Mouse (Mus musculus) liver, embryonic 12.5 days (tissue): ENCODE data around the gene Rgl1. TPM values are rescaled to one million over a fixed set of nuclear protein-coding genes. Genes with fewer than 3 reads are reported as not detected.

Experiments used
- ATAC-seq: fragments of 200-750 bp; cut with Nextera tagmentation; 2 replicates; pipeline ENCODE4 v1.8.0; 2017; ENCODE audit warnings: moderate number of reproducible peaks, mild to moderate bottlenecking, moderate library complexity
- H3K27ac ChIP-seq: fragments of 300-500 bp; sonication (generic); 2 replicates; pipeline ENCODE4 v1.5.1; 2016; ENCODE audit warnings: mild to moderate bottlenecking
- H3K27me3 ChIP-seq: fragments of 300-500 bp; sonication (generic); replicated peaks from 2 replicates; pipeline ENCODE4 v1.6.1; 2016; ENCODE audit warnings: mild to moderate bottlenecking, moderate library complexity
- H3K36me3 ChIP-seq: fragments of 300-500 bp; sonication (generic); 2 replicates; pipeline ENCODE4 v1.6.1; 2016; ENCODE audit warnings: mild to moderate bottlenecking, moderate library complexity
- H3K4me1 ChIP-seq: fragments of 300-500 bp; sonication (generic); 2 replicates; pipeline ENCODE4 v1.6.1; 2016
- H3K4me2 ChIP-seq: fragments of 300-500 bp; sonication (generic); 2 replicates; pipeline ENCODE4 v1.6.1; 2016; ENCODE audit warnings: mild to moderate bottlenecking, moderate library complexity
- H3K4me3 ChIP-seq: fragments of 300-500 bp; sonication (generic); 2 replicates; pipeline ENCODE4 v1.5.1; 2016; ENCODE audit warnings: mild to moderate bottlenecking, moderate library complexity
- H3K9ac ChIP-seq: fragments of 300-500 bp; sonication (generic); 2 replicates; pipeline ENCODE4 v1.6.1; 2016; ENCODE audit warnings: mild to moderate bottlenecking, moderate library complexity
- H3K9me3 ChIP-seq: fragments of 300-500 bp; sonication (generic); replicated peaks from 2 replicates; pipeline ENCODE4 v1.6.1; 2016; ENCODE audit warnings: mild to moderate bottlenecking, moderate library complexity
- WGBS: fragments of 180-500 bp; shearing (Covaris S2); methylation state at CpG from one replicate; pipeline ENCODE4 v1.1.7; 2016; ENCODE audit not compliant: insufficient replicate concordance; 5-methylcytosine and 5-hydroxymethylcytosine counted together
- polyA plus RNA-seq: library from polyadenylated mRNA; unstranded; fragments of >200 nt; fragmentation: Nextera tagmentation; extraction: Ambion mirVana; gene quantifications from 2 replicates; pipeline ENCODE4 v1.2.1, GENCODE M21; 2016

Gene Rgl1
- polyA plus RNA-seq, 1 experiment from 2014 or later = 12.5 TPM

DNA sequence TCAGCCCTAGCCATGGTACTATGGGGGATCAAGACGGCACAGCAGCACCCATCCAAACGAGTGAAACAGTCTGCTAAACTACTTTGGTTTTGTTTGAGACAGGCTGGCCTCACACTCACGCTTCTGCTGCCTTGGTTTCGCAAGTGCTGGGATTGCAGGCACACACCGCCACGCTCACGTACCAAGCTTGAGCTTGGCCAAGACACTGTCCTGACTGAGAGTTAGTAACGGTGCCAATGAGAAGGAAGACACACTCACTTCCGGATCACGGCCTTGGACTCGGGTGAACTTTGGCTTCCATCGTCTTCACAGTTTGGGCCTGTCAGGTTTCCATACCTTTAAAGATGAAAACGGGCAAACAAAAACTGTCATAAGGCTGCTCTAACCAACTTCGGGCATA, 194.8 kb downstream of the Rgl1 start:
- Histone ChIP-seq H3K9me3 (no peaks in the 10 kb centered on the region), H3K36me3 (0 out of 2 replicates have a peak, but pooled peaks cover 11% of the 10 kb centered on the region), H3K27me3 (no peaks in the 10 kb centered on the region), H3K4me3 (no peak overlapping the region), H3K9ac (no peak overlapping the region), H3K27ac (no peak overlapping the region), H3K4me2 (no peak overlapping the region), H3K4me1 (peaks cover 13% of the 10 kb centered on the region)
- no peak for ATAC-seq
- 71% methylated on average over 14 of the region's 14 CpGs for whole genome bisulfite sequencing

DNA sequence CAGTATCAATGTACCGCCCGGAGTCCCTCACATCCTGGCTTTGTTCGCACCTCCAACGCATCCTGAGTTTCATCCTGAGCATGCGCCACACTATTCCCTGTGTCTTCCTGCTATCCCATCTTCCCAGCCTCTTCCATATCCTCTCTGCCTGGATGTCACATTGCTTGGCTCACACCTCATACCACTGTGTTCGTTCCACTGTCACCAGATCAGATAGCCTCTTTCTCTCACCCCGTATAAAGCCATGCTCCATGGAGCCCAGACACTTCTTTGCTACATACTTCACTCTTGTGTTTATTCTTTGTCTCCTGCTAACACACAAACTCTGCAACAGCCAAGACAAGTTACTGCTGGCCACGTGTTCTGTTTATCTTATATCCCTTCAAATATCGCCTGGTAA, 195.5 kb downstream of the Rgl1 start:
- no peak overlapping the region for H3K4me2 ChIP-seq
- no peaks in the 10 kb centered on the region for H3K27me3 ChIP-seq
- H3K9ac ChIP-seq = no peak overlapping the region
- H3K4me1 ChIP-seq = peaks cover 13% of the 10 kb centered on the region
- H3K4me3 ChIP-seq = no peak overlapping the region
- 0 out of 2 replicates have a peak, but pooled peaks cover 11% of the 10 kb centered on the region for H3K36me3 ChIP-seq
- H3K27ac ChIP-seq = no peak overlapping the region
- no peak for ATAC-seq
- WGBS = 78% methylated on average over 9 of the region's 9 CpGs
- no peaks in the 10 kb centered on the region for H3K9me3 ChIP-seq

DNA sequence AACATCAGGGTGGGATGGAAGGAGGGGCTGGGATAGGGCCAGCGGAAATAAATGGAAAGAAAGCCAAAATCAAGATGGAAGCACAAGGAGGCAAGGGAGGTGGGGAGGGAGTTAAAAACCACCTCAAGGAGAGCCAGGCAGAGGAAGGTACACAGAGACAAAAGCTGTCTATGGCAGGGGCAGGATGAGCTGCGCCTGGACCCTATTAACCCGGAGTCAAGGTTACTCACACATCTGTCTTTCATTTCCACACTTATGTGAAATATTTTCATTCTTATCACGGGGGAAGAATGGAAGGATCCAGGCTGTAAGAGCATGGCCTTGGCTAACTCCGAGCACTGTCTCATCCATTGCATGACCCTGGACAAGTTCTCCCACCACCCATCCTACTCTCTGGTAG, 202.9 kb downstream of the Rgl1 start:
- 58% methylated on average over 5 of the region's 5 CpGs for WGBS
- Histone ChIP-seq H3K4me2 (no peak overlapping the region), H3K9me3 (no peaks in the 10 kb centered on the region), H3K36me3 (no peaks in the 10 kb centered on the region), H3K27me3 (no peaks in the 10 kb centered on the region), H3K4me3 (no peak overlapping the region), H3K9ac (no peak overlapping the region), H3K27ac (no peak overlapping the region), H3K4me1 (0 out of 2 replicates have a peak, but pooled peaks cover 5% of the 10 kb centered on the region)
- no peak for ATAC-seq

DNA sequence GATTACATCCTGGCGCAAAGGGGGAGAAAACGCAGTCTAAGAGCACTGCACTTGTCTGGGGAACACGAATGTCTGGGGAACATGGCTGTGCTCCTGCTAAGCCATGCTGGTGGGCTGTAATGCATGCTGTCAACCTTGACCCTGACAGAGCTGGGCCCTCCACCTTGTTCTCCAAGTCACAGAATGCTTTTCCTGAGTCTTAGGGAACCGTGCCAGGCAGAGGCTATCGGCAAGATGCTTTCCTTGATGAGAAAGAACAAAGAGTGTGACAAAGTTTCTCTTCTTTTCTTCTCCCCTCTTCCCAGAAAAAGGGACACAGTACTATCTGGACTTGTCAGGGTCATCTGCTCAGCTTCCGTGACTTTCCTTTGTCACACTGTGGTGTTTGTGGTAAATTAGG, 203.3 kb downstream of the Rgl1 start:
- no peaks in the 10 kb centered on the region for H3K9me3 ChIP-seq
- H3K27me3 ChIP-seq = no peaks in the 10 kb centered on the region
- WGBS = 78% methylated on average over 6 of the region's 6 CpGs
- no peak overlapping the region for H3K9ac ChIP-seq
- no peaks in the 10 kb centered on the region for H3K36me3 ChIP-seq
- no peak overlapping the region for H3K4me2 ChIP-seq
- H3K4me1 ChIP-seq = 0 out of 2 replicates have a peak, but pooled peaks cover 5% of the 10 kb centered on the region
- H3K27ac ChIP-seq = no peak overlapping the region
- ATAC-seq = no peak
- H3K4me3 ChIP-seq = no peak overlapping the region

DNA sequence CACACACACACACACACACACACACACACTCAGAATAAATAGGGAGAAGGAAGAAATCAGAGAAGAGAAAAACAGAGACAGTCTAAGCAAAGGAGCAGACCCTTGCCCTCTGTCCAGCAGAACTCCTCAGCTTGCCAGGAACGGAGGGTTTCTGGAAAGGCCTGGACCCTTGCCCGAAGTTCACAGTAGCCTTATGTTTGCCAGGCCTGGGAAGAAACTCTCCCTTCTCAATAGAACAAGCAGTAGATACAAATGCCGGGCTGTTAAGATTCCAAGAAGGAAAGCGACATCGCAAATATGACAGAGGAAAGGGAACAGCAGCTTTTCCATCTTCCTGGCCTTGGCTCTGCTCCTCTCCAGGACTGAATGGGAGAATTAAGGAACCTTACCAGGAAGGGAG, 205.7 kb downstream of the Rgl1 start:
- Histone ChIP-seq H3K9me3 (no peaks in the 10 kb centered on the region), H3K27ac (no peak overlapping the region), H3K36me3 (peaks cover 3% of the 10 kb centered on the region; the same call in 1 of the 2 replicates), H3K4me2 (no peak overlapping the region), H3K4me1 (0 out of 2 replicates have a peak, but pooled peaks cover 5% of the 10 kb centered on the region), H3K27me3 (no peaks in the 10 kb centered on the region), H3K9ac (no peak overlapping the region), H3K4me3 (no peak overlapping the region)
- no peak for ATAC-seq
- WGBS = 82% methylated on average over 5 of the region's 5 CpGs

DNA sequence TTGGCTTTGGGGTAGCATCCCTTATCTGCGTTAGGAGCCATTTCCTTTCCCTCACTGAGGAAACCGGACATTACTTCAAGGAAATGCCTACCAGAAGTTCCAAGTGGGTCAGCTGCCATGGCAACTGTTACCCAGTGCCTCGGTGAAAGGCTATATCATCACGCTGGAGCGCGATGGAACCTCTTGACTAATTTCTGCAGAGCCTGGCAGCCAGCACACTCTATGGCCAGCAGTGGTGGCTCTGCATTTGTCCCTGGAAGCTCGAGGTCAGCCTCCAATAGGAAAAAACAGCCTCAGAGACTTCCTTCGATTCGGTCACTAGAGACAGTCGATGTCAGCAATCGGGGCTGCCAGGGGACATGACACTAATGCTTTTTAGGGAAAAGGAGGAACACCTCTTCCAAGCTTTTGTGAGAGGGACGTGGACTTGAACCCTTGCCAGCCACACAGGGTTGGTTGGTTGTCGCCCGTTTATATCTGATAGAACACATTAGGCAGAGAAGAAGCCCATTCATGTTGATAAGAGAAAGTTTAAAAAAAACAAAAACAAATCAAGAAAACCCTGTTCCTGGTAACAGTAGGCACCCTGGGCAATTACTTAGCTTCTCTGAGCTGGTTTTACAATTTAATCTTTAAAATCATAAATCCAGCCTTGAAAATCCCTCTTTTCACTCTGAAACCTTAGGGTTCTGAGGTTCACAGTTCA, 209.4 kb downstream of the Rgl1 start:
- Histone ChIP-seq H3K27ac (no peak overlapping the region), H3K4me3 (no peak overlapping the region), H3K9me3 (no peaks in the 10 kb centered on the region), H3K36me3 (peaks cover 25% of the 10 kb centered on the region), H3K4me1 (0 out of 2 replicates have a peak, but pooled peaks cover 5% of the 10 kb centered on the region), H3K9ac (no peak overlapping the region), H3K27me3 (no peaks in the 10 kb centered on the region), H3K4me2 (no peak overlapping the region)
- WGBS = 40% methylated on average over 14 of the region's 14 CpGs
- no peak for ATAC-seq

DNA sequence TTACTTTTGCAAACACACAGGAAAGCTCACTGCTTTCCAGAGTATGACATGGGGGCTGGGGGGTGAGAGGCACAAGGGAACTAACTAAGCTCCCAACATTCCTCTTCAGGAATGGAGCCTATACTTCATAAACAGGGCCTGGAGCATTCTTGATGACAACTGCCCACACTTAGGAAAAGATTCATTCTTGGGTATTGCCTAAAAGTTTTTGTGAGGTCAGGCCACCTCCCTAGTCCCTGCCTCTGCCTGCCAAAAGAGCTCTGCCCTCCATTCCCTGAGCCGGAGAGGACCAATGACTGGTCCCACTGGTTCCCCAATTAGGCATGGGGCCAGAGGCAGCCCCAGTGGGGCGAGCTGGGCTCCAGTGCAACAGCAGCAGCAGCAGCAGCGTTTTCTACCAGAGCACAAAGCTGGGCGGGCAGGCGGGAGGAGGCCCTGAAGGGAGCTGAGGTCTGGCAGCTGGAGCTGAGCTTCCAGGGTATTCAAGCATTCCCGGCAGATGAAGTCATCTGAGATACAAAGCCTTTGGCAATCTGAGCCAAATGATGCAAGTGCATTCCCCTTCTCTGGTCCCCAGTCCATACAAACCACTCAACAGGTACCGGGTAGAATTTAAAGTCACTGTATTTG, 210.1 kb downstream of the Rgl1 start:
- WGBS = 40% methylated on average over 7 of the region's 7 CpGs
- H3K27ac ChIP-seq = no peak overlapping the region
- H3K4me1 ChIP-seq = 0 out of 2 replicates have a peak, but pooled peaks cover 5% of the 10 kb centered on the region
- no peak overlapping the region for H3K4me3 ChIP-seq
- no peak overlapping the region for H3K9ac ChIP-seq
- H3K9me3 ChIP-seq = no peaks in the 10 kb centered on the region
- peaks cover 32% of the 10 kb centered on the region for H3K36me3 ChIP-seq
- ATAC-seq = 0 out of 2 replicates have a peak, but pooled peaks have one; percentile 32
- H3K27me3 ChIP-seq = no peaks in the 10 kb centered on the region
- H3K4me2 ChIP-seq = no peak overlapping the region

DNA sequence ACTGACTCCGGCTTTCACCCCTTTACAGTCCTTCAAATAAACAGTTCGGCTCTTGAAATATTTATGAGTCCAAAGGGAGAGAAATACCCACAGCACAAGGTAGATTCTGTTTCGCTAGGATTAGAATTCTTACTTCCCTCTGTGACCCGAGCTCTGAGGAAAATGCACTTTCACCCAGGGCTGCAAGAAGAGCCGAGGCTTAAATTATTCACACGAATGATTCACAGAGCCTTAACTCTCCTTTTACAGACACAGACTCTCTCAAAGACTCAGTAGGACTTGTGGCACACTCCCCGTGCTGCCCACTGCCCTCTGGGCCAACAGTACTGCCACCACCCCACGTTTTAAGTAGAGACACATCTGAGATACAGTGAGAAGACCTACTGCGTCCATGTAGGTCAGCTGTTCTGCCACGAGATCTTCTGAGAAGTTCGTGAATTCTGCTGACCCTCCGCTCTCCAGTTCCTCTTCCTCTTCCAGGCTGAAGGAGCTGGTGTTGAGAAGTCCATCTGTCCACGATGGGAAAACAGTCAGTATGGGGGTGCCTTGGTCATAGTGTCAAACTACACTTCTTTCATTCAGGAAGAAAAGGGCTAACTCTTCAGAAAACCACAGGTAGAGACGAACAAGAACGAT, 212.1 kb downstream of the Rgl1 start:
- no peak overlapping the region for H3K4me2 ChIP-seq
- H3K9ac ChIP-seq = no peak overlapping the region
- H3K27ac ChIP-seq = no peak overlapping the region
- peaks cover 34% of the 10 kb centered on the region for H3K36me3 ChIP-seq
- no peak for ATAC-seq
- 53% methylated on average over 15 of the region's 15 CpGs for WGBS
- H3K27me3 ChIP-seq = no peaks in the 10 kb centered on the region
- no peak overlapping the region for H3K4me3 ChIP-seq
- H3K9me3 ChIP-seq = no peaks in the 10 kb centered on the region
- no peaks in the 10 kb centered on the region for H3K4me1 ChIP-seq

DNA sequence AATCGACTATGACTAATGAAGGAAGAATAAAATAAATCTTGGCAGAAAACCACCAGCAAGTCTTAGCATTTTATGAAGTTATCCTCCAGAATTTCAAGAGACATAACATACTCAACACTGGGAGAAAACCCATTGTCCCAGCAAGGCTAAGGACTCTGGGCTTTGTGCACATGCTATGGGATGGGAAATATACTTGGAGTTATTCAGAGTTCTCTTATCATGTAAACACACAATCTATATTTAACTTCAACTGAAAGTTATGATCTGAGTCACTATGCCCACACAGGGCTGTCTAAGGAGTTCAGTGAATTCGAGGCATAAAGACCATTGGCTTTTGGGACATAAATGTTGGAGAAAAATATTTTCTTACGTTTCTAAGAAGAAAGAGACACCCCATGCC, 215.2 kb downstream of the Rgl1 start:
- no peak overlapping the region for H3K9ac ChIP-seq
- no peak overlapping the region for H3K4me2 ChIP-seq
- H3K9me3 ChIP-seq = no peaks in the 10 kb centered on the region
- WGBS = 48% methylated on average over 3 of the region's 3 CpGs
- no peaks in the 10 kb centered on the region for H3K4me1 ChIP-seq
- no peak overlapping the region for H3K4me3 ChIP-seq
- H3K27me3 ChIP-seq = no peaks in the 10 kb centered on the region
- H3K27ac ChIP-seq = no peak overlapping the region
- H3K36me3 ChIP-seq = peaks cover 51% of the 10 kb centered on the region
- ATAC-seq = no peak

DNA sequence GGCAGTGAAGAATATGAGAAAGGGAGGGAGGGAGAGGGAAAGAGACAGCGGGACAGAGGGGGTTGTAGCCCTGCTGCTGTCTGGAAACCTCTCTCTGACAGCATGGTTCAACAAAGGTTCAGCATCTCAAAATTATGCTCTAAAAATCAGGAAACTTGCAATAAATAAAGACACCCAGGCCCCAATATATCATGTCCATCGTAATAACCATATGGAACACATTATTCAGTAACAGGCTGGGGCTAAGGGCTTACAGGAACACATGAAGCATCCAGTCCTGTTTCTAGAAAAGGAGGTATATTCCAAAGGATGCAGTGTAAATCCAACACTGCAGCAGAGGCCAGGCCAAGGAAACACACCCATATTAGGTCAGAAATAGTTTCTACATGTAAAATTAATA, 215.6 kb downstream of the Rgl1 start:
- Histone ChIP-seq H3K27ac (no peak overlapping the region), H3K4me1 (no peaks in the 10 kb centered on the region), H3K4me2 (no peak overlapping the region), H3K4me3 (no peak overlapping the region), H3K27me3 (no peaks in the 10 kb centered on the region), H3K36me3 (peaks cover 52% of the 10 kb centered on the region), H3K9me3 (no peaks in the 10 kb centered on the region), H3K9ac (no peak overlapping the region)
- no peak for ATAC-seq
- WGBS = 49% methylated on average over 2 of the region's 2 CpGs

DNA sequence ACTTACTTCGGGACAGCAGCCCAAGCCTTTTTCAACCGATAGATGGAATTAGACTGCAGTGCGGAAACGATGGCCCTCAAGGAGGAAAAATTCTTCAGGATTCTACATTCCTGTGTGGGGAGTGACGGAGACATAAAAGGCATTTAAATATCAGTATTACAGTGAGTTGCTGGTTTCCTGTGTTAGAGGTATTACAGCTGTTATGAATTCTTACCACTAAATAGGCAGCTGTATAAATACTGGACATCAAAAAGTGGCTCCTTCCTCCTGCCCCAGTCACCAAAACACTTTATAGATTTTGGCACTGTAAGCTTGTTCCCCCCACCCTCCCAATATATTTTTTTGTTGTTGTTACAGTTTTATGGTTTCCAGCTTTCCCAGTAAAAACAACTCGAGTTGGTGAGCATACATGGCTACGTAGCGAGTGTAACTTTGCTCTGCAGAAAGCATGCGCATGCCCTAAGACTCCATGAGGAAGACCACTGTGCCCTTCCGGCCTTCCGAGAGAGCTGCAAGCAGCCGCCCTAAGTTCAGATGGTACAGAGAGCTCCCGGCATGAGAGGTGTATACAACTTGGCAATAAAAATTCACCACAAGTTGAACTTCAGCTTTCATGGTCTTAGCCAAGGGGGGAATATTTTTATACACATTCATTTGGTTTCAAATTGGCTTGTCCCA, 217.0 kb downstream of the Rgl1 start:
- no peak overlapping the region for H3K4me3 ChIP-seq
- H3K9me3 ChIP-seq = no peaks in the 10 kb centered on the region
- H3K27ac ChIP-seq = no peak overlapping the region
- no peak overlapping the region for H3K9ac ChIP-seq
- H3K36me3 ChIP-seq = peaks cover 50% of the 10 kb centered on the region
- no peaks in the 10 kb centered on the region for H3K27me3 ChIP-seq
- H3K4me2 ChIP-seq = no peak overlapping the region
- ATAC-seq = no peak
- H3K4me1 ChIP-seq = no peaks in the 10 kb centered on the region
- WGBS = 78% methylated on average over 13 of the region's 13 CpGs
